Mouse (Mus musculus) intestine, embryonic 15.5 days (tissue): ENCODE results near the gene Mfsd4b1. TPM values are rescaled to one million over a fixed set of nuclear protein-coding genes. Genes with fewer than 3 reads are reported as not detected.
A peak's percentile ranks its signal among the peaks of the same experiment; 100 is the strongest.

Source experiments
- ATAC-seq: fragments of 200-750 bp; cut with Nextera tagmentation; 2 replicates; pipeline ENCODE4 v1.8.0; 2017; ENCODE audit warnings: moderate TSS enrichment, moderate library complexity
- H3K27ac ChIP-seq: fragments of 300-500 bp; sonication (generic); 2 replicates; pipeline ENCODE4 v1.5.1; 2015; ENCODE audit warnings: mild to moderate bottlenecking, inconsistent platforms
- H3K27me3 ChIP-seq: fragments of 300-500 bp; sonication (generic); replicated peaks from 2 replicates; pipeline ENCODE4 v1.6.1; 2015; ENCODE audit warnings: inconsistent platforms
- H3K36me3 ChIP-seq: fragments of 300-500 bp; sonication (generic); 2 replicates; pipeline ENCODE4 v1.6.1; 2015; ENCODE audit warnings: inconsistent platforms
- H3K4me1 ChIP-seq: fragments of 300-500 bp; sonication (generic); replicated peaks from 2 replicates; pipeline ENCODE4 v1.6.1; 2015; ENCODE audit warnings: inconsistent platforms
- H3K4me2 ChIP-seq: fragments of 300-500 bp; sonication (generic); replicated peaks from 2 replicates; pipeline ENCODE4 v1.6.1; 2015; ENCODE audit warnings: mild to moderate bottlenecking, inconsistent platforms
- H3K4me3 ChIP-seq: fragments of 300-500 bp; sonication (generic); replicated peaks from 2 replicates; pipeline ENCODE4 v1.5.1; 2015; ENCODE audit warnings: inconsistent platforms
- H3K9ac ChIP-seq: fragments of 300-500 bp; sonication (generic); 2 replicates; pipeline ENCODE4 v1.6.1; 2015; ENCODE audit warnings: inconsistent platforms
- H3K9me3 ChIP-seq: fragments of 300-500 bp; sonication (generic); 2 replicates; pipeline ENCODE4 v1.6.1; 2016; ENCODE audit warnings: inconsistent platforms
- WGBS: fragments of 180-500 bp; shearing (Covaris S2); methylation state at CpG from one replicate; pipeline ENCODE4 v1.1.7; 2015; 5-methylcytosine and 5-hydroxymethylcytosine counted together
- polyA plus RNA-seq: library from polyadenylated mRNA; unstranded; fragments of >200 nt; fragmentation: Nextera tagmentation; extraction: Ambion mirVana; gene quantifications from 2 replicates; pipeline ENCODE4 v1.2.1, GENCODE M21; 2015

The Mfsd4b1 gene
- 0.85 and 0.90 TPM in 2 replicates for polyA plus RNA-seq

GRCm38 (mm10) chr10:40024554-40025428 lies at the start of gene Mfsd4b1:
Mfsd4b1 (minus strand) TSS chr10:40025268.
- no peaks in the 10 kb centered on the region for H3K27me3 ChIP-seq
- H3K9ac ChIP-seq, result peak within 1 kb of the TSS; percentile 59
- no peaks in the 10 kb centered on the region for H3K36me3 ChIP-seq
- peak within 1 kb of the TSS; percentile 61 for H3K4me3 ChIP-seq
- peak within 1 kb of the TSS; percentile 93 for H3K4me2 ChIP-seq
- no peaks in the 10 kb centered on the region for H3K9me3 ChIP-seq
- H3K4me1 ChIP-seq, result peaks cover 3% of the 10 kb centered on the region; the same call in 1 of the 2 replicates
- under 1% methylated on average over 46 of the region's 46 CpGs for WGBS
- H3K27ac ChIP-seq, result peak within 1 kb of the TSS; percentile 55; the same call in 1 of the 2 replicates
- ATAC-seq, result peak; percentile 98

GRCm38 (mm10) chr10:40073608-40074007 lies 48.5 kb upstream of the Mfsd4b1 start:
- H3K27me3 ChIP-seq, result no peaks in the 10 kb centered on the region
- H3K4me3 ChIP-seq, result no peak overlapping the region
- no peaks in the 10 kb centered on the region for H3K9me3 ChIP-seq
- peaks cover 9% of the 10 kb centered on the region; the same call in 1 of the 2 replicates for H3K4me1 ChIP-seq
- peak; percentile 53 for ATAC-seq
- no peaks in the 10 kb centered on the region for H3K36me3 ChIP-seq
- H3K4me2 ChIP-seq, result no peak overlapping the region
- H3K27ac ChIP-seq, result peak overlapping the region; percentile 14; the same call in 1 of the 2 replicates
- WGBS, result 59% methylated on average over 6 of the region's 6 CpGs
- no peak overlapping the region for H3K9ac ChIP-seq

DNA sequence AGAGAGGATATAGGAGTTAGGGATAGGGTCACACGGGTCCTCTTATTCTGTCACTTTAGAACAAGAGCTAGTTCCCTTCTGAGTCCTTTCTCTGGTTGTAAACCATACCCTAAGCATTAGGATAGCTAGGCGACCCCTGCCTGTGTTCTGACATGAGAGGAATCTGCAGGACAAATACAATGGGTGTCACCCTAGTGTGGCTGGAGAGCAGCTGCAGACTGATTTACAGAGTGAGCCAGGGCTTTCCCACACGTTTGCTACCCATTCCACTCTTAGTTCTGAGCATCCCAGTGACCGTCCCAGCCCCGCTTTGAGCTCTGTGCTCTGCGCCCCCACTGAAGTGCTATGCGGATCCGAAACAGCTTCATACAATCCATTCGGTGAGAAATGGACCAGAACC lies 45.6 kb upstream of the Mfsd4b1 start:
- Histone ChIP-seq H3K9me3 (no peaks in the 10 kb centered on the region), H3K9ac (no peak overlapping the region), H3K4me3 (no peak overlapping the region), H3K36me3 (no peaks in the 10 kb centered on the region), H3K27ac (no peak overlapping the region), H3K4me2 (no peak overlapping the region), H3K4me1 (0 out of 2 replicates have a peak, but pooled peaks cover 4% of the 10 kb centered on the region), H3K27me3 (no peaks in the 10 kb centered on the region)
- WGBS, result 72% methylated on average over 9 of the region's 9 CpGs
- no peak for ATAC-seq

- Histone ChIP-seq H3K27me3 (no peaks in the 10 kb centered on the region), H3K4me3 (no peak overlapping the region), H3K36me3 (no peaks in the 10 kb centered on the region), H3K9ac (no peak overlapping the region), H3K27ac (peak overlapping the region; percentile 36; the same call in 1 of the 2 replicates), H3K4me1 (0 out of 2 replicates have a peak, but pooled peaks cover 4% of the 10 kb centered on the region), H3K4me2 (no peak overlapping the region), H3K9me3 (no peaks in the 10 kb centered on the region)
- WGBS, result 44% methylated on average over 4 of the region's 4 CpGs
- no peak for ATAC-seq
These were observed 44.2 kb upstream of the Mfsd4b1 start for GRCm38 (mm10) chr10:40069270-40069669.

DNA sequence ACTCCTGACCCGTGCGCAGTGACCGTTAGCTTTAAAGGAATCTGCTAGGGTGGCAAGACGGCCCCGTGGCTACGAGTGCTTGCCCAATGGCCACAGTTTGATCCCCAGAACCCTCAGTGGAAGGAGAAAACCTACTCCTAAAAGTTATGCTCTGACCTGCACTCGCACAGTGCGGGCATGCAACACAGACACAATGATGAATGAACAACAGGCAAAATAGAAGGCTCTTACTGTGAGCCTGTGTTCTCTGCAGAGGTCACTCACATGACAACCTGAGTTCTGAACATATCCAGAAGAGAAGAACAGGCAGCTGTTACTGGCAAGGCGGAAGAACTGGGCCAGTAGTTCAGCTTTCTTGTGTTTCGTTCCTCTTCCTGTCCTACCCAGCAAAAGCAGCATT lies 43.5 kb upstream of the Mfsd4b1 start:
- H3K9me3 ChIP-seq, result no peaks in the 10 kb centered on the region
- 62% methylated on average over 10 of the region's 10 CpGs for WGBS

DNA sequence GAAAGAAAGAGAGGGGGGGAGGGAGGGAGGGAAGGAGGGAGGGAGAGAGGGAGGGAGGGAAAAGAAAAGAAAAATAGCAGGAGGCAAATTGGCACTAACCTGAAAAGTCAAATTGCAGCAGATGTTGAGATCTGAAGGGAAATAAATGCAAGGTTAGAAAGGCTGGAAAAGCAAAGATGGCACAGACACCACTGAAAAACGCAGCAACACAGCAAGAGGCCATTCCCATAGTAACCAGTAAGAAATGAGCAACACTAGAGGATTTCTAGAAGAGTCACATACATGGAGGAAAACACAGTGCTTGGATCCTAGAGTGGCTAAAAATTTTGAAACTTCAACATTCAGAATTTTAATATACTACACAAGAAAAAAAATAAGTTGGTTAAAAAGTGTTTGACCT lies 42.5 kb upstream of the Mfsd4b1 start:
- 53% methylated on average over 1 of the region's 1 CpGs for WGBS
- Histone ChIP-seq H3K4me3 (no peak overlapping the region), H3K4me1 (0 out of 2 replicates have a peak, but pooled peaks cover 4% of the 10 kb centered on the region), H3K27ac (no peak overlapping the region), H3K9me3 (no peaks in the 10 kb centered on the region), H3K27me3 (no peaks in the 10 kb centered on the region), H3K4me2 (no peak overlapping the region), H3K36me3 (no peaks in the 10 kb centered on the region), H3K9ac (no peak overlapping the region)
- ATAC-seq, result no peak

More for the DNA sequence above, 43.5 kb upstream of the Mfsd4b1 start:
- no peak overlapping the region for H3K27ac ChIP-seq
- H3K9ac ChIP-seq, result no peak overlapping the region
- H3K4me2 ChIP-seq, result no peak overlapping the region
- H3K4me1 ChIP-seq, result 0 out of 2 replicates have a peak, but pooled peaks cover 4% of the 10 kb centered on the region
- no peak for ATAC-seq
- H3K4me3 ChIP-seq, result no peak overlapping the region
- no peaks in the 10 kb centered on the region for H3K36me3 ChIP-seq
- no peaks in the 10 kb centered on the region for H3K27me3 ChIP-seq

GRCm38 (mm10) chr10:40067071-40067470 lies 42.0 kb upstream of the Mfsd4b1 start:
- Histone ChIP-seq H3K9me3 (no peaks in the 10 kb centered on the region), H3K36me3 (no peaks in the 10 kb centered on the region), H3K9ac (no peak overlapping the region), H3K4me3 (no peak overlapping the region), H3K4me1 (0 out of 2 replicates have a peak, but pooled peaks cover 4% of the 10 kb centered on the region), H3K27ac (no peak overlapping the region), H3K4me2 (no peak overlapping the region), H3K27me3 (no peaks in the 10 kb centered on the region)
- ATAC-seq, result no peak
- WGBS, result 44% methylated on average over 1 of the region's 1 CpGs

DNA sequence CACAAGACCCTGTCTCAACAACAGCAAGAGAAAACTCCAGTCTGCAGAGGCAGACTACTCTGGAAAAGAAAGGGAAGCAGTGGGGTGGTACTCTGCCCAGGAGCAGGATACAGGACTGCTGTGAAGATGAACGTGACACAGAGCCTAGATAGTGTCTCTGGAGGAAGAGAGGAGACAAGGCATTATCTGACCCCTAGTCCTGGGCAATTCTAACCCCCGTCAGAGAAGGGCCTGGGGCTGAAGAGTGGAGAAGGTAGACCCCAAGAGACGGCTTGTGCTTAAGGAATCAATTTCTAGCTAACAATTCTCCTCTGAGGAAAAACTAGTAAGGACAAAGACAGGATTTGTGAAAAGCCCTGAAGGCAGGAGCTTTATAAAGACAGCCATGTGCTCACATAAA lies 40.3 kb upstream of the Mfsd4b1 start:
- Histone ChIP-seq H3K9ac (no peak overlapping the region), H3K27me3 (no peaks in the 10 kb centered on the region), H3K4me2 (no peak overlapping the region), H3K4me3 (no peak overlapping the region), H3K9me3 (no peaks in the 10 kb centered on the region), H3K27ac (no peak overlapping the region), H3K36me3 (no peaks in the 10 kb centered on the region), H3K4me1 (0 out of 2 replicates have a peak, but pooled peaks cover 4% of the 10 kb centered on the region)
- no peak for ATAC-seq
- 70% methylated on average over 3 of the region's 3 CpGs for WGBS

DNA sequence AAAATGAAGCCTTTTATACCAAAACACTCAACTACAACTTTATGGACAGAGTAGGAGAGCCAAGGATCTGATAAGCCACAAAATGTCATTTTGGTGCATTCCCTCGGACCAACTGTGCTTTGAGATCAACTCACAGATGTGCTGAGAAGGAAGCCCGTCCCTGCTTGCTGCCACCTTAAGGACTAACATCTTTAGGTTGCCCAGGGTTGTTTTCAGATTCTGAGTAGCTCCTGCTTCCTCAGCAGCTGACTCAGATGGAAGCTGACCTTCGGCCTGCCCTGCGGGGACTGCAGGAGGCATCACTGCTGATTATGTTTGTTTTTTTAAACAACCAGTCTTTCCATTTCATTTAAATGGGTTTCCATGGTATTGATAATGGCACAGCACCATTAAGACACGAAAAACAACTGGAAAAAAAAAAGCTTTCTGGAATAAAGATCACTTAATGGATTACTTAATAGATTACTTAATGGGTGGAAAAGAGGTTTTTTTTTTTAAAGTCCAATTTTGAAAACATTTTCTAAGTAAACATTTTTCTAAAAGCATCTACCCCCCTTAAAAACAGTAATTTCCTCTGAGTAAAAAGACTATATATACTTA lies 38.3 kb upstream of the Mfsd4b1 start:
- no peak overlapping the region for H3K4me3 ChIP-seq
- ATAC-seq, result peak; percentile 66; the same call in 1 of the 2 replicates
- no peak overlapping the region for H3K9ac ChIP-seq
- H3K36me3 ChIP-seq, result no peaks in the 10 kb centered on the region
- 0 out of 2 replicates have a peak, but pooled peaks cover 5% of the 10 kb centered on the region for H3K4me1 ChIP-seq
- no peak overlapping the region for H3K4me2 ChIP-seq
- WGBS, result 23% methylated on average over 5 of the region's 5 CpGs
- no peak overlapping the region for H3K27ac ChIP-seq
- no peaks in the 10 kb centered on the region for H3K9me3 ChIP-seq
- no peaks in the 10 kb centered on the region for H3K27me3 ChIP-seq

DNA sequence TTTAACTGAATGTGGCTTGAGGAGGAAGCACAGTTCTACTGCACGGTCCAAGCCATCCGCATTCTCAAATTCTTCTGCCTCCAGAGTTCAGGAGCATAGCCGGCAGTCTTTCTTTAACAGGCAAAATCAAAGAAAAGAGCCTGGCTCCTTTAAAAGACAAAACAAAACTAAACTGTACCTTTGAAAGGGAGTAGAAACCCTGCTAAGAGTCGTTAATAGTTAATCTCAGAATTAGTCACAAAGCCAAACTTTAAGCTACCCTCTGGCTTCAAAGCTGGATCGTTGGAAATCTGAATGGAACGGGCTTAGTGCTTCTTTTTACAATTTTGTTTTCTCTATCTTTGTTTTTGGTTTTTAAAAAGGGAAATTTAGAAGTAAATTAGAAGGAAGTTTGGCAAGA lies 37.7 kb upstream of the Mfsd4b1 start:
- Histone ChIP-seq H3K36me3 (no peaks in the 10 kb centered on the region), H3K9ac (no peak overlapping the region), H3K27ac (no peak overlapping the region), H3K27me3 (no peaks in the 10 kb centered on the region), H3K4me1 (0 out of 2 replicates have a peak, but pooled peaks cover 5% of the 10 kb centered on the region), H3K4me2 (no peak overlapping the region), H3K9me3 (no peaks in the 10 kb centered on the region), H3K4me3 (no peak overlapping the region)
- 49% methylated on average over 6 of the region's 6 CpGs for WGBS
- no peak for ATAC-seq

DNA sequence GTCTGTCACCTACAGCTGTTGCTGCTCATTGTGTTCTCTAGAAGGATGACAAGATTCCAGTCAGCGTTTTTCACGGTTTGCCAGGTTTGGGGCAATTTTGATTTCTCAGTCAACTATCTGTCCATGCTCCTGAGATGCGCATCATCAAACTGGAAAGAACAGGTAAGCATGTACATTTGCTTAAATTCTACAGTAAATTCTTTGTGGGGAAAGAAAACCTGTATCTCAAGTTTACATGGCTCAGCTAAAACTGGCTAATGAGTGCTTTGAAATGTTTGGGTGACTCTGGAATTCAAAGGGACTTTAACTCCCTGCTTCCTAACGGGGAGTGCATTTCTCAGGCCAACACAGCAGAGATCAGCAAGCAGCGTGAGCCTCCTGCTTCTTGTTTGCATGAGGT lies 36.9 kb upstream of the Mfsd4b1 start:
- Histone ChIP-seq H3K4me2 (no peak overlapping the region), H3K9me3 (no peaks in the 10 kb centered on the region), H3K4me3 (no peak overlapping the region), H3K27me3 (no peaks in the 10 kb centered on the region), H3K4me1 (0 out of 2 replicates have a peak, but pooled peaks cover 5% of the 10 kb centered on the region), H3K36me3 (no peaks in the 10 kb centered on the region), H3K9ac (no peak overlapping the region), H3K27ac (no peak overlapping the region)
- ATAC-seq, result no peak
- WGBS, result 84% methylated on average over 5 of the region's 5 CpGs

- Histone ChIP-seq H3K27ac (peak overlapping the region; percentile 51; the same call in 1 of the 2 replicates), H3K9ac (no peak overlapping the region), H3K36me3 (no peaks in the 10 kb centered on the region), H3K4me3 (no peak overlapping the region), H3K4me2 (no peak overlapping the region), H3K9me3 (no peaks in the 10 kb centered on the region), H3K27me3 (no peaks in the 10 kb centered on the region), H3K4me1 (0 out of 2 replicates have a peak, but pooled peaks cover 5% of the 10 kb centered on the region)
- peak; percentile 61 for ATAC-seq
- WGBS, result 61% methylated on average over 3 of the region's 3 CpGs
These were observed 33.7 kb upstream of the Mfsd4b1 start for GRCm38 (mm10) chr10:40058786-40059120.
